Mouse (Mus musculus) hindbrain, embryonic 14.5 days (tissue): ENCODE results near the gene Cox11. TPM values are rescaled to one million over a fixed set of nuclear protein-coding genes. Genes with fewer than 3 reads are reported as not detected.

Source experiments
- ATAC-seq: fragments of 200-750 bp; cut with Nextera tagmentation; 2 replicates; pipeline ENCODE4 v1.8.0; 2017; ENCODE audit warnings: moderate number of reproducible peaks, mild to moderate bottlenecking, moderate TSS enrichment, moderate library complexity; ENCODE audit not compliant: low FRiP score
- DNase-seq: peaks from one replicate; pipeline ENCODE4 v3.0.0-alpha.2; 2015; ENCODE audit warnings: low spot score
- H3K27ac ChIP-seq: fragments of 300-500 bp; sonication (generic); 2 replicates; pipeline ENCODE4 v1.5.1; 2014; ENCODE audit warnings: mild to moderate bottlenecking, moderate library complexity
- H3K27me3 ChIP-seq: fragments of 300-500 bp; sonication (generic); 2 replicates; pipeline ENCODE4 v1.6.1; 2014; ENCODE audit warnings: mild to moderate bottlenecking, low read length, mixed read lengths; ENCODE audit not compliant: control insufficient read depth, insufficient read depth
- H3K36me3 ChIP-seq: fragments of 300-500 bp; sonication (generic); replicated peaks from 2 replicates; pipeline ENCODE4 v1.6.1; 2014; ENCODE audit not compliant: control insufficient read depth, insufficient read depth
- H3K4me1 ChIP-seq: fragments of 300-500 bp; sonication (generic); replicated peaks from 2 replicates; pipeline ENCODE4 v1.6.1; 2014; ENCODE audit warnings: antibody characterized with exemption, low read length, mixed read lengths; ENCODE audit not compliant: control insufficient read depth, insufficient read depth
- H3K4me2 ChIP-seq: fragments of 300-500 bp; sonication (generic); replicated peaks from 2 replicates; pipeline ENCODE4 v1.6.1; 2014; ENCODE audit warnings: mild to moderate bottlenecking, moderate library complexity
- H3K4me3 ChIP-seq: fragments of 300-500 bp; sonication (generic); replicated peaks from 2 replicates; pipeline ENCODE4 v1.5.1; 2014; ENCODE audit warnings: mild to moderate bottlenecking, low read length
- H3K9ac ChIP-seq: fragments of 300-500 bp; sonication (generic); 2 replicates; pipeline ENCODE4 v1.6.1; 2014
- H3K9me3 ChIP-seq: fragments of 300-500 bp; sonication (generic); 2 replicates; pipeline ENCODE4 v1.6.1; 2016; ENCODE audit warnings: low read length; ENCODE audit not compliant: control insufficient read depth
- WGBS: fragments of 180-500 bp; shearing (Covaris S2); extraction: QIAGEN DNeasy Blood & Tissue Kit; methylation state at CpG from one replicate; pipeline ENCODE4 v1.1.7; 2014; 5-methylcytosine and 5-hydroxymethylcytosine counted together
- polyA plus RNA-seq: library from polyadenylated mRNA; unstranded; fragments of >200 nt; fragmentation: Nextera tagmentation; extraction: Ambion mirVana; gene quantifications from 2 replicates; pipeline ENCODE4 v1.2.1, GENCODE M21; 2014

Cox11 gene
- polyA plus RNA-seq, 1 experiment from 2014 or later: 28.4 TPM

DNA sequence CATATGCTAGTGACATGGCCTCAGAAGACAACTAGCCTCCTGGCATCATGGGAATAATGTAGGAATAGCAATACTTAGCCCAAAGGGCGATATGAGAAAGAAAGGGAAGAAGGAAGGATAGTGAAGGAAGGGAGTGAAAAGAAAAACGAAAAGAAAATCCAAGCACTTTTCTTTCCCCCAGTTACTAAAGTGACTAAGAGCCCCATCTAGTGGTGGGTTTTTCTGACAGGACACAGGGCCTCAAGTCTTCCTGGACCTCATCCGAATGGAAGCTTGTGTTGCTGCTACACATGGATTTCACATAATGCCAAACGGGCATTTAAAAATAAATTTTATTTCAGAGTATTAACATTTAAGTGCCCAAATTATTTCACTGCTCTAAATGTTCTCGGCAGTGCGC is 14.5 kb upstream of the Cox11 start:
- peaks cover 7% of the 10 kb centered on the region for H3K36me3 ChIP-seq
- H3K27ac ChIP-seq: no peak overlapping the region
- 61% methylated on average over 6 of the region's 6 CpGs for WGBS
- DNase-seq: peak; percentile 72
- no peaks in the 10 kb centered on the region for H3K9me3 ChIP-seq
- ATAC-seq: no peak
- H3K4me3 ChIP-seq: no peak overlapping the region
- no peaks in the 10 kb centered on the region for H3K27me3 ChIP-seq
- H3K4me2 ChIP-seq: no peak overlapping the region
- 0 out of 2 replicates have a peak, but pooled peaks cover 5% of the 10 kb centered on the region for H3K4me1 ChIP-seq
- no peak overlapping the region for H3K9ac ChIP-seq

DNA sequence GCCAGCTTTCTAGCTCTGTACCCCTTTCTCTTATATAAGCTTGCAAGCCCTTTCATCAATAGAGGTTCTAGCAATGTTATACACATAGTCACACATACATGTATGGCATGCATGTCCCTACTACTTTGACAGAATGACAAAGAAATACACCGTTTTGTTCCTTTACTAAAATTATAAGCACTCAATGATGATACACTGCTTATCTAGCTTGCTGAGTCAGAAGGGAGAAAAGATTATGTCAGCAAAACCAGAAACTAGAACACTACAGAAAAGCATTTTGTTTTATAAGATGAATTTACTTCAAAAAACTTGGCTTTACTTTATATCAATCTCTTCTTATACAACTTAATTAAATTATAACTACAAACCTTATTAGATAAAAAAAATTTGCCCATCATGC is 12.8 kb upstream of the Cox11 start:
- WGBS: 93% methylated on average over 1 of the region's 1 CpGs

DNA sequence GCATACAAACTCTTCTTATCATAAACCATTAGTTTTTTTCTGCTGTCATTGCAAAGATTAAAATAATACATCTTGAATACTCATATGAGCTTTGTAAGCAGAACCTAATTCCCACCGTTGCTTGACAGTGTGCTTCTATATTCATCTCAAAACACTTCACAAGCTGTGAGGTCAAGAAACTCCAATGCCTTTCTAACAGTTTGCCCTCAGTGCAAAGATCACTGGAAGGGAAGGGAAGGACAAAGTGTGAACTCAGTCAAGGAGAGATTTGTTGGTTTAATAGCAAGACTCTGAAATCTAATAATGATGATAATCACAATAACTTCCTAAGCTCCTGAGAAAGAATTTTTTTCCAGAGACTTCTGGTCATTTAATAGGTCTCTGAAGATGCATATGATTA is 10.2 kb upstream of the Cox11 start:
- WGBS: 77% methylated on average over 1 of the region's 1 CpGs
- Histone ChIP-seq H3K4me2 (no peak overlapping the region), H3K4me1 (no peaks in the 10 kb centered on the region), H3K27ac (no peak overlapping the region), H3K36me3 (no peaks in the 10 kb centered on the region), H3K9ac (no peak overlapping the region), H3K9me3 (no peaks in the 10 kb centered on the region), H3K4me3 (no peak overlapping the region), H3K27me3 (no peaks in the 10 kb centered on the region)
- no peak for ATAC-seq
- DNase-seq: no peak

More for the DNA sequence above, 12.8 kb upstream of the Cox11 start:
- no peak overlapping the region for H3K9ac ChIP-seq
- no peak for ATAC-seq
- no peaks in the 10 kb centered on the region for H3K9me3 ChIP-seq
- H3K4me3 ChIP-seq: no peak overlapping the region
- no peak overlapping the region for H3K4me2 ChIP-seq
- no peak overlapping the region for H3K27ac ChIP-seq
- DNase-seq: no peak
- H3K4me1 ChIP-seq: 0 out of 2 replicates have a peak, but pooled peaks cover 5% of the 10 kb centered on the region
- H3K27me3 ChIP-seq: no peaks in the 10 kb centered on the region
- H3K36me3 ChIP-seq: peaks cover 2% of the 10 kb centered on the region

DNA sequence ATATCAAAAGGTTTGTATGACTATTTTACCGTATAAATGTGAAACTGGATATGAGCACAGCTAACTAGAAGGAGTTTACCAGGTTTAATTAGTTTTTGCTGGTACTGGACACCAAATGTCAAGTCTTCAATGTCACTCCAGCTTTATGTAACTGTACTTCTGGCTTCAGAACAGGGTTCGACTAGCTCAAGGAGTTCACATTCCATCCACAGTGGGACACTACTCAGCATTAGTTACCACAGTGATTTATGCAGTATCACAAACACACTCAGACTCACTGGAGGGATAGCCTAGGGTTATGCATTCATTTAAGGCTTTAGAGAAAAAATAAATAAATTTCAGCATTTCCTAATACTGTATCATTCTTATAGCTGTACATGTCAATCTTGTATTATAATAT is 5.5 kb upstream of the Cox11 start:
- 80% methylated on average over 2 of the region's 2 CpGs for WGBS
- H3K4me1 ChIP-seq: peaks cover 7% of the 10 kb centered on the region; the same call in 1 of the 2 replicates
- no peak for ATAC-seq

DNA sequence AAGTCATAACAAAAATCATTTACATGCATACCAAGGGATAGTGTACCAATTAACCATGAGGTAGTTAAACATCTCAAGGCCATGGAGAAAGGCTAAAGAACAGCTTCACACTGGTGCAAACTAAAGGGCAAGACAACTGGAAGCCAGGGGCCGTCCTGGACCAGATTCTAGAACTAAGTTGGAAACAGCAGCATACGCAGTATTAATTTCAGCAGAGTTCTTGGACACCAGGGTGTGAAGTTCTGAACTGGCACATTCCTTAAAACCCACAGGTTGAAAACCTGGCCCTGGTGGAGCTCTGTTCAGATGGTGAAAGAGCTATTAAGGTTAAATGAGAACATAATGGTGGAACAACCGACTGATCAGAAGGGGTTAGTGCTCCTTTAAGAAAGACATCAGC is 3.3 kb upstream of the Cox11 start:
- Histone ChIP-seq H3K9me3 (no peaks in the 10 kb centered on the region), H3K9ac (no peak overlapping the region), H3K27me3 (no peaks in the 10 kb centered on the region), H3K4me2 (no peak overlapping the region), H3K36me3 (no peaks in the 10 kb centered on the region), H3K4me1 (peaks cover 10% of the 10 kb centered on the region), H3K4me3 (no peak overlapping the region), H3K27ac (no peak overlapping the region)
- DNase-seq: no peak
- no peak for ATAC-seq
- WGBS: 92% methylated on average over 3 of the region's 3 CpGs

More for the DNA sequence above, 5.5 kb upstream of the Cox11 start:
- Histone ChIP-seq H3K4me2 (no peak overlapping the region), H3K9me3 (no peaks in the 10 kb centered on the region), H3K36me3 (no peaks in the 10 kb centered on the region), H3K9ac (no peak overlapping the region), H3K4me3 (no peak overlapping the region), H3K27ac (no peak overlapping the region), H3K27me3 (no peaks in the 10 kb centered on the region)
- DNase-seq: no peak

DNA sequence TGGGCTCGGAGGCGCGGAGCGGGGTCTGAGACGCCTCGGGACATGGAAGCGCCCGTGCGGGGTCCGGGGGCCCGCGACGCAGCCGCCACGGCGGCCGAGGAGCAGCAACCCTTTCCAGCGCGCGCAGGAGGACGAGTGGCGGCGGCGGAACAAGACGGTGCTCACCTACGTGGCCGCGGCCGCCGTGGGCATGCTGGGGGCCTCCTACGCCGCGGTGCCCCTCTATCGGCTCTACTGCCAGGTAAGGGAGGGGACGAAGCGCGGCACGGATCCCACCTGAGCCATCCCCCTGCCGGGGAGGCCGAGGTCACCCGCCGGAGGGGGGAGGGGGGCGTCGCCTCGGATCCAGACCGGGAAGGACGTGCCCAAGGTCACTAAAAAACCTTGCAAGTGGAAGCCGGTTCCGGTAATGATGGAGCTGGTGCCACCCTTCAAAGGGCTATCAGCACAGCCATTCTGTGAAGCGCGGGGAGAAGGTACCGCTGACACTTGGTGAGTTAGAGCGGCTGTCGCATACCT is 398 bp downstream of the Cox11 start:
- H3K4me1 ChIP-seq: peaks cover 18% of the 10 kb centered on the region
- peak overlapping the region; percentile 86 for H3K4me3 ChIP-seq
- DNase-seq (peak; percentile 35), ATAC-seq (peak; percentile 72)
- peak overlapping the region; percentile 94 for H3K9ac ChIP-seq
- H3K9me3 ChIP-seq: no peaks in the 10 kb centered on the region
- H3K27me3 ChIP-seq: no peaks in the 10 kb centered on the region
- H3K4me2 ChIP-seq: peak overlapping the region; percentile 56
- H3K36me3 ChIP-seq: peaks cover 22% of the 10 kb centered on the region
- WGBS: 0% methylated on average over 51 of the region's 54 CpGs
- peak overlapping the region; percentile 94 for H3K27ac ChIP-seq

DNA sequence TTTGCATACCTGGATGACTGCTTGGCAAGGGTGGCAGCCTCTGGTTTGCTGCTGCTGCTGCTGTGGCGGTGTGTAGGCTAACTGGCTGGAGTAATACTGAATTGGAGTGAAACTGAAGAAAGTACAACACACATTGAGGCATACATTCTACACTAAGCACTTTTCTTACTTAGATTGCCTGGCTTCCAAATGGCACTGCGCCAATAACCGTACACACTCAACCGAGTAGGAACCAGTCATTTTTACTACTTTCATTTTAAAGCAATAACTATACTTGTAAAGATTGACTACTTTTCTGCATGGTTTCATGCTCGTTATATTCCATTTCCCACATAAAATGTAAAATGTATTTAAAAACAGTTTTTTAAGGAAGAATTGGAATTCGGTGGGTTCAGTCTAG is 11.8 kb downstream of the Cox11 start:
- no peak overlapping the region for H3K27ac ChIP-seq
- H3K9ac ChIP-seq: no peak overlapping the region
- no peak overlapping the region for H3K4me2 ChIP-seq
- DNase-seq (no peak), ATAC-seq (no peak)
- WGBS: 93% methylated on average over 6 of the region's 6 CpGs
- H3K4me3 ChIP-seq: no peak overlapping the region
- H3K9me3 ChIP-seq: no peaks in the 10 kb centered on the region
- H3K4me1 ChIP-seq: no peaks in the 10 kb centered on the region
- H3K27me3 ChIP-seq: no peaks in the 10 kb centered on the region
- peaks cover 53% of the 10 kb centered on the region for H3K36me3 ChIP-seq

DNA sequence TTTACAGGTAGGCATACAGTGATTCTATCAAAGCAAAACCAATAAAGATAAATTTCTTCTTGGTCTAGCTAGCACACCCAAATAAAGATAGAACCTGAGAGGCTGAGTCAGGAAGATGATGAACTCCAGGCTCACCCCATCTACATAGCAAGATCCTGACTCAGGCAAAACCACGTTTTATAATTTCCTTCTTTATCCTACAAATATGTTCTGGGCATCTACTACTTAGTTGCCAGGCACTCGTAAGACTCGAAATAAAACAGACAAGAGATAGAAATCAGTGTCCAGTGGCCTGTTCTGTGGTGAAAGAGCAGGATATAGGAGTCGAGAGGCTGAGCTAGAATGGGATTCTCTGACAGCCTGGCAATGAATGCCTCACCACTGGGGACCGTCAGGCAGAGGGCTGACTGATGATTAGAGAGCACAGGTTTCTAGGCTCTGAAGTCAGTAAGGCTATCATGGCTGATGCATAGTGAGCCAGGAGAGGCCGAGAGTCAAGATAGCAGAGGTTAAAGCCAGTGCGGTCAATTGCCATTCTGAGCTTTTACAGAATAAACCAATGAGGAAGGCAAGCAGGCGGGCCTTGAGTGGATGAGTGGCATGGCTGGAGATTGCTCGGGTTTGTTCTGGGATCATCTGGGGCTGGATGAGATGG is 12.4 kb downstream of the Cox11 start:
- H3K9me3 ChIP-seq: no peaks in the 10 kb centered on the region
- DNase-seq (no peak), ATAC-seq (no peak)
- no peak overlapping the region for H3K27ac ChIP-seq
- no peak overlapping the region for H3K4me2 ChIP-seq
- no peaks in the 10 kb centered on the region for H3K27me3 ChIP-seq
- no peaks in the 10 kb centered on the region for H3K4me1 ChIP-seq
- no peak overlapping the region for H3K4me3 ChIP-seq
- WGBS: 81% methylated on average over 9 of the region's 9 CpGs
- no peak overlapping the region for H3K9ac ChIP-seq
- peaks cover 47% of the 10 kb centered on the region for H3K36me3 ChIP-seq

DNA sequence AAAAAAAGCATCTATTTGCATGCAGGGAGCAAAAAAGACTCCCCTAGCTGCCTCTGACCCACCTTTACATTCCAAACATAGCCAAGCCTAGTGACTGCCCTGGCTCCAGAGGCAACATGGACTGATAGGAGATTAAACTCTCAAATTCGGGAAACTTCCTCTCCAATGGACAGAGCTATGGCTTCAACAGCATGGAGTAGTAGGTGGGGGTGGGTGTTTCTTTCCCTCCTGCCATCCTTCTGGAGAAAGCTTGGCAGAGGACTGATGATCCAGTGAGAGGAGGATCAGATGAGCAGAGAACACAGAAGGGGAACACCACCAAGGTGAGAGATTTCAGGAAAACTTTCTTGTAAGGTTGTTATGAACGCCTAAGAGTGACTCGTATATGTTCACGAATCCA is 14.6 kb downstream of the Cox11 start:
- Histone ChIP-seq H3K9me3 (no peaks in the 10 kb centered on the region), H3K4me2 (no peak overlapping the region), H3K27ac (no peak overlapping the region), H3K4me3 (no peak overlapping the region), H3K27me3 (no peaks in the 10 kb centered on the region), H3K4me1 (no peaks in the 10 kb centered on the region), H3K36me3 (peaks cover 36% of the 10 kb centered on the region), H3K9ac (no peak overlapping the region)
- WGBS: 94% methylated on average over 4 of the region's 4 CpGs
- DNase-seq (no peak), ATAC-seq (no peak)
